Mouse (Mus musculus) layer of hippocampus, postnatal 36 days (tissue): ENCODE results near the gene 2200002J24Rik. TPM values are rescaled to one million over a fixed set of nuclear protein-coding genes. Genes with fewer than 3 reads are reported as not detected.

Experiments used
- DNase-seq, 2 experiments: peaks; one replicate each; pipeline ENCODE4 v3.0.0; 2022
- total RNA-seq, 2 experiments: library from RNA; stranded (reverse); gene quantifications; 2 replicates each; pipeline ENCODE4 v1.2.3; 2021

The 2200002J24Rik gene
- not detected for total RNA-seq

GRCm38 (mm10) chr7:30698589-30698988 lies at the start of gene 2200002J24Rik:
TSS of gene 2200002J24Rik (plus strand) at chr7:30698926.
- no peak for DNase-seq

GRCm38 (mm10) chr7:30649591-30650540 lies 48.9 kb upstream of the 2200002J24Rik start, which contains the start of gene Rbm42:
TSS of gene Rbm42 (minus strand) at chr7:30650317.
- peak; percentile 98 to 99 for DNase-seq

- DNase-seq: peak; percentile 86 to 87
These were observed 34.1 kb upstream of the 2200002J24Rik start, which contains the start of gene Haus5 for GRCm38 (mm10) chr7:30664529-30665200. TSS of gene Haus5 (minus strand) at chr7:30664994.

- DNase-seq: no peak
These were observed 33.4 kb upstream of the 2200002J24Rik start for GRCm38 (mm10) chr7:30665321-30665720.

- DNase-seq: no peak
These were observed 29.5 kb upstream of the 2200002J24Rik start for GRCm38 (mm10) chr7:30669229-30669628.

GRCm38 (mm10) chr7:30671480-30671879 lies 27.2 kb upstream of the 2200002J24Rik start, which contains the start of gene Pmis2:
TSS of gene Pmis2 (minus strand) at chr7:30671605.
- no peak for DNase-seq

- peak in 1 of 2 experiments; percentile 7 for DNase-seq
These were observed 20.3 kb upstream of the 2200002J24Rik start for GRCm38 (mm10) chr7:30678263-30678975.

- no peak for DNase-seq
These were observed 16.8 kb upstream of the 2200002J24Rik start for GRCm38 (mm10) chr7:30681897-30682296.

- DNase-seq: no peak
These were observed 15.3 kb upstream of the 2200002J24Rik start for GRCm38 (mm10) chr7:30683425-30683824.

- DNase-seq: no peak
These were observed 10.4 kb upstream of the 2200002J24Rik start for GRCm38 (mm10) chr7:30688325-30688724.

GRCm38 (mm10) chr7:30698101-30698500 lies 625 bp upstream of the 2200002J24Rik start:
- DNase-seq: no peak

GRCm38 (mm10) chr7:30706214-30706882 lies 7.6 kb downstream of the 2200002J24Rik start:
- no peak for DNase-seq

- no peak for DNase-seq
These were observed 8.7 kb downstream of the 2200002J24Rik start for GRCm38 (mm10) chr7:30707441-30707840.

- DNase-seq: no peak
These were observed 13.2 kb downstream of the 2200002J24Rik start, which contains the start of gene Atp4a for GRCm38 (mm10) chr7:30711942-30712341. TSS of gene Atp4a (plus strand) at chr7:30712209.

GRCm38 (mm10) chr7:30717006-30717715 lies 18.4 kb downstream of the 2200002J24Rik start:
- peak; percentile 39 to 46 for DNase-seq

GRCm38 (mm10) chr7:30717716-30718046 lies 19.0 kb downstream of the 2200002J24Rik start:
- no peak for DNase-seq

- no peak for DNase-seq
These were observed 20.9 kb downstream of the 2200002J24Rik start for GRCm38 (mm10) chr7:30719669-30720068.

- no peak for DNase-seq
These were observed 22.6 kb downstream of the 2200002J24Rik start for GRCm38 (mm10) chr7:30721286-30721685.

- DNase-seq: no peak
These were observed 24.7 kb downstream of the 2200002J24Rik start for GRCm38 (mm10) chr7:30723274-30723953.

GRCm38 (mm10) chr7:30728214-30728613 lies 29.5 kb downstream of the 2200002J24Rik start:
- no peak for DNase-seq
